Mouse (Mus musculus) heart, embryonic 13.5 days (tissue): ENCODE results near the gene Slc28a1. TPM values are rescaled to one million over a fixed set of nuclear protein-coding genes. Genes with fewer than 3 reads are reported as not detected.
"Not testable (repeated sequence)": the region's sequence is repeated elsewhere in the genome, so short reads cannot be mapped to it uniquely, and the experiment has no call there.

ENCODE experiments used
- ATAC-seq: fragments of 200-750 bp; cut with Nextera tagmentation; 2 replicates; pipeline ENCODE4 v1.8.0; 2017; ENCODE audit warnings: moderate TSS enrichment; ENCODE audit not compliant: insufficient number of reproducible peaks, low FRiP score, low TSS enrichment; ENCODE audit errors: extremely low read depth
- H3K27ac ChIP-seq: fragments of 300-500 bp; sonication (generic); replicated peaks from 2 replicates; pipeline ENCODE4 v1.5.1; 2015; ENCODE audit warnings: moderate library complexity, mild to moderate bottlenecking, inconsistent platforms
- H3K27me3 ChIP-seq: fragments of 300-500 bp; sonication (generic); replicated peaks from 2 replicates; pipeline ENCODE4 v1.6.1; 2015; ENCODE audit warnings: mild to moderate bottlenecking, inconsistent platforms
- H3K36me3 ChIP-seq: fragments of 300-500 bp; sonication (generic); 2 replicates; pipeline ENCODE4 v1.6.1; 2015; ENCODE audit warnings: mild to moderate bottlenecking, inconsistent platforms
- H3K4me1 ChIP-seq: fragments of 300-500 bp; sonication (generic); 2 replicates; pipeline ENCODE4 v1.6.1; 2015; ENCODE audit warnings: inconsistent platforms
- H3K4me2 ChIP-seq: fragments of 300-500 bp; sonication (generic); 2 replicates; pipeline ENCODE4 v1.6.1; 2015; ENCODE audit warnings: inconsistent platforms, mild to moderate bottlenecking, moderate library complexity
- H3K4me3 ChIP-seq: fragments of 300-500 bp; sonication (generic); 2 replicates; pipeline ENCODE4 v1.5.1; 2015; ENCODE audit warnings: moderate library complexity, mild to moderate bottlenecking, inconsistent platforms
- H3K9ac ChIP-seq: fragments of 300-500 bp; sonication (generic); 2 replicates; pipeline ENCODE4 v1.6.1; 2015; ENCODE audit warnings: inconsistent platforms, mild to moderate bottlenecking, moderate library complexity
- H3K9me3 ChIP-seq: fragments of 300-500 bp; sonication (generic); 2 replicates; pipeline ENCODE4 v1.6.1; 2016; ENCODE audit warnings: inconsistent platforms
- WGBS: fragments of 180-500 bp; shearing (Covaris S2); methylation state at CpG from one replicate; pipeline ENCODE4 v1.1.7; 2015; ENCODE audit warnings: mixed read lengths; 5-methylcytosine and 5-hydroxymethylcytosine counted together
- polyA plus RNA-seq: library from polyadenylated mRNA; unstranded; fragments of >200 nt; fragmentation: Nextera tagmentation; extraction: Ambion mirVana; gene quantifications from 2 replicates; pipeline ENCODE4 v1.2.1, GENCODE M21; 2015

Slc28a1 gene
- polyA plus RNA-seq, 1 experiment from 2014 or later, result 0.05 TPM

GRCm38 (mm10) chr7:81169351-81169750 lies 54.8 kb downstream of the Slc28a1 start:
- Histone ChIP-seq H3K9me3 (peaks cover 4% of the 10 kb centered on the region; the same call in 1 of the 2 replicates), H3K27ac (no peak overlapping the region), H3K36me3 (no peaks in the 10 kb centered on the region), H3K9ac (no peak overlapping the region), H3K4me3 (no peak overlapping the region), H3K27me3 (peaks cover 9% of the 10 kb centered on the region), H3K4me2 (no peak overlapping the region), H3K4me1 (no peaks in the 10 kb centered on the region)
- 55% methylated on average over 7 of the region's 7 CpGs for WGBS
- no peak for ATAC-seq

- Histone ChIP-seq H3K9ac (no peak overlapping the region), H3K4me1 (no peaks in the 10 kb centered on the region), H3K27me3 (peaks cover 3% of the 10 kb centered on the region; the same call in 1 of the 2 replicates), H3K4me3 (no peak overlapping the region), H3K4me2 (no peak overlapping the region), H3K9me3 (peaks cover 4% of the 10 kb centered on the region; the same call in 1 of the 2 replicates), H3K27ac (no peak overlapping the region), H3K36me3 (no peaks in the 10 kb centered on the region)
- 84% methylated on average over 2 of the region's 2 CpGs for WGBS
- no peak for ATAC-seq
Measured at GRCm38 (mm10) chr7:81173931-81174330, 59.3 kb downstream of the Slc28a1 start.

GRCm38 (mm10) chr7:81174654-81175053 lies 60.1 kb downstream of the Slc28a1 start:
- WGBS, result 51% methylated on average over 5 of the region's 5 CpGs
- H3K4me3 ChIP-seq, result no peak overlapping the region
- no peaks in the 10 kb centered on the region for H3K36me3 ChIP-seq
- no peak overlapping the region for H3K4me2 ChIP-seq
- no peaks in the 10 kb centered on the region for H3K4me1 ChIP-seq
- no peak overlapping the region for H3K27ac ChIP-seq
- H3K27me3 ChIP-seq, result no peaks in the 10 kb centered on the region
- peaks cover 4% of the 10 kb centered on the region; the same call in 1 of the 2 replicates for H3K9me3 ChIP-seq
- no peak overlapping the region for H3K9ac ChIP-seq
- ATAC-seq, result no peak

GRCm38 (mm10) chr7:81176187-81176769 lies 61.7 kb downstream of the Slc28a1 start:
- Histone ChIP-seq H3K4me3 (no peak overlapping the region), H3K27me3 (no peaks in the 10 kb centered on the region), H3K36me3 (no peaks in the 10 kb centered on the region), H3K9ac (no peak overlapping the region), H3K4me1 (no peaks in the 10 kb centered on the region), H3K27ac (no peak overlapping the region), H3K9me3 (peaks cover 4% of the 10 kb centered on the region; the same call in 1 of the 2 replicates), H3K4me2 (no peak overlapping the region)
- ATAC-seq, result no peak
- 67% methylated on average over 5 of the region's 5 CpGs for WGBS

GRCm38 (mm10) chr7:81179494-81179893 lies 64.9 kb downstream of the Slc28a1 start:
- H3K27ac ChIP-seq, result no peak overlapping the region
- no peaks in the 10 kb centered on the region; the same call in 1 of the 2 replicates for H3K9me3 ChIP-seq
- no peaks in the 10 kb centered on the region for H3K36me3 ChIP-seq
- 54% methylated on average over 5 of the region's 5 CpGs for WGBS
- H3K4me2 ChIP-seq, result no peak overlapping the region
- no peak for ATAC-seq
- no peak overlapping the region for H3K9ac ChIP-seq
- H3K4me1 ChIP-seq, result no peaks in the 10 kb centered on the region
- no peaks in the 10 kb centered on the region for H3K27me3 ChIP-seq
- no peak overlapping the region for H3K4me3 ChIP-seq

GRCm38 (mm10) chr7:81182492-81183175 lies 68.0 kb downstream of the Slc28a1 start:
- Histone ChIP-seq H3K9ac (no peak overlapping the region), H3K36me3 (no peaks in the 10 kb centered on the region), H3K4me3 (no peak overlapping the region), H3K27me3 (no peaks in the 10 kb centered on the region), H3K27ac (no peak overlapping the region), H3K4me2 (no peak overlapping the region), H3K4me1 (no peaks in the 10 kb centered on the region), H3K9me3 (no peaks in the 10 kb centered on the region; the same call in 1 of the 2 replicates)
- no peak for ATAC-seq
- WGBS, result 77% methylated on average over 10 of the region's 10 CpGs

- H3K9ac ChIP-seq, result no peak overlapping the region
- no peaks in the 10 kb centered on the region for H3K27me3 ChIP-seq
- no peak overlapping the region for H3K27ac ChIP-seq
- no peak overlapping the region for H3K4me2 ChIP-seq
- H3K4me1 ChIP-seq, result no peaks in the 10 kb centered on the region
- no peak overlapping the region for H3K4me3 ChIP-seq
- H3K36me3 ChIP-seq, result no peaks in the 10 kb centered on the region
- H3K9me3 ChIP-seq, result no peaks in the 10 kb centered on the region; the same call in 1 of the 2 replicates
- ATAC-seq, result no peak
Measured at GRCm38 (mm10) chr7:81183181-81183580, 68.6 kb downstream of the Slc28a1 start.

GRCm38 (mm10) chr7:81184136-81184535 lies 69.5 kb downstream of the Slc28a1 start:
- WGBS, result 79% methylated on average over 2 of the region's 2 CpGs
- no peaks in the 10 kb centered on the region for H3K27me3 ChIP-seq
- no peak for ATAC-seq

GRCm38 (mm10) chr7:81184651-81185050 lies 70.1 kb downstream of the Slc28a1 start:
- H3K4me1 ChIP-seq, result no peaks in the 10 kb centered on the region
- no peaks in the 10 kb centered on the region for H3K27me3 ChIP-seq
- no peak overlapping the region for H3K4me3 ChIP-seq
- H3K9ac ChIP-seq, result no peak overlapping the region
- H3K9me3 ChIP-seq, result no peaks in the 10 kb centered on the region; the same call in 1 of the 2 replicates
- no peaks in the 10 kb centered on the region for H3K36me3 ChIP-seq
- H3K4me2 ChIP-seq, result no peak overlapping the region
- 68% methylated on average over 1 of the region's 1 CpGs for WGBS
- ATAC-seq, result no peak
- H3K27ac ChIP-seq, result no peak overlapping the region

More at GRCm38 (mm10) chr7:81184136-81184535, 69.5 kb downstream of the Slc28a1 start:
- no peaks in the 10 kb centered on the region for H3K36me3 ChIP-seq
- H3K4me2 ChIP-seq, result no peak overlapping the region
- H3K9me3 ChIP-seq, result no peaks in the 10 kb centered on the region; the same call in 1 of the 2 replicates
- H3K9ac ChIP-seq, result no peak overlapping the region
- no peaks in the 10 kb centered on the region for H3K4me1 ChIP-seq
- H3K4me3 ChIP-seq, result no peak overlapping the region
- H3K27ac ChIP-seq, result no peak overlapping the region

- H3K27ac ChIP-seq, H3K4me2 ChIP-seq, H3K9me3 ChIP-seq, H3K36me3 ChIP-seq, H3K9ac ChIP-seq, H3K4me3 ChIP-seq, H3K4me1 ChIP-seq, ATAC-seq, H3K27me3 ChIP-seq: not testable (repeated sequence)
Measured at GRCm38 (mm10) chr7:81186036-81186435, 71.4 kb downstream of the Slc28a1 start.

- Histone ChIP-seq H3K36me3 (no peaks in the 10 kb centered on the region), H3K27me3 (no peaks in the 10 kb centered on the region), H3K27ac (no peak overlapping the region), H3K4me1 (no peaks in the 10 kb centered on the region), H3K4me2 (no peak overlapping the region), H3K4me3 (no peak overlapping the region), H3K9me3 (no peaks in the 10 kb centered on the region; the same call in 1 of the 2 replicates), H3K9ac (no peak overlapping the region)
- 66% methylated on average over 9 of the region's 9 CpGs for WGBS
- ATAC-seq, result no peak
Measured at GRCm38 (mm10) chr7:81189180-81189579, 74.6 kb downstream of the Slc28a1 start.

- H3K4me2 ChIP-seq, result no peak overlapping the region
- 36% methylated on average over 4 of the region's 4 CpGs for WGBS
- no peaks in the 10 kb centered on the region for H3K9me3 ChIP-seq
- no peaks in the 10 kb centered on the region for H3K36me3 ChIP-seq
- no peak for ATAC-seq
- H3K27me3 ChIP-seq, result 0 out of 2 replicates have a peak, but pooled peaks cover 5% of the 10 kb centered on the region
- peaks cover 11% of the 10 kb centered on the region for H3K4me1 ChIP-seq
- H3K27ac ChIP-seq, result no peak overlapping the region
- H3K4me3 ChIP-seq, result no peak overlapping the region
- no peak overlapping the region for H3K9ac ChIP-seq
Measured at GRCm38 (mm10) chr7:81195509-81195908, 80.9 kb downstream of the Slc28a1 start.
